Mouse (Mus musculus) hindbrain, embryonic 14.5 days (tissue): ENCODE measurements at regions not wholly inside any gene's neighbourhood (a gene's known extent, or its start where the extent isn't known, plus 50 kb on each side); places are given as distances from the start of the nearest gene placed in this dataset.
A peak's percentile ranks its signal among the peaks of the same experiment; 100 is the strongest.

Experiments
- ATAC-seq: fragments of 200-750 bp; cut with Nextera tagmentation; 2 replicates; pipeline ENCODE4 v1.8.0; 2017; ENCODE audit warnings: moderate number of reproducible peaks, mild to moderate bottlenecking, moderate TSS enrichment, moderate library complexity; ENCODE audit not compliant: low FRiP score
- DNase-seq: peaks from one replicate; pipeline ENCODE4 v3.0.0-alpha.2; 2015; ENCODE audit warnings: low spot score
- H3K27ac ChIP-seq: fragments of 300-500 bp; sonication (generic); 2 replicates; pipeline ENCODE4 v1.5.1; 2014; ENCODE audit warnings: mild to moderate bottlenecking, moderate library complexity
- H3K27me3 ChIP-seq: fragments of 300-500 bp; sonication (generic); 2 replicates; pipeline ENCODE4 v1.6.1; 2014; ENCODE audit warnings: mild to moderate bottlenecking, low read length, mixed read lengths; ENCODE audit not compliant: control insufficient read depth, insufficient read depth
- H3K36me3 ChIP-seq: fragments of 300-500 bp; sonication (generic); replicated peaks from 2 replicates; pipeline ENCODE4 v1.6.1; 2014; ENCODE audit not compliant: control insufficient read depth, insufficient read depth
- H3K4me1 ChIP-seq: fragments of 300-500 bp; sonication (generic); replicated peaks from 2 replicates; pipeline ENCODE4 v1.6.1; 2014; ENCODE audit warnings: antibody characterized with exemption, low read length, mixed read lengths; ENCODE audit not compliant: control insufficient read depth, insufficient read depth
- H3K4me2 ChIP-seq: fragments of 300-500 bp; sonication (generic); replicated peaks from 2 replicates; pipeline ENCODE4 v1.6.1; 2014; ENCODE audit warnings: mild to moderate bottlenecking, moderate library complexity
- H3K4me3 ChIP-seq: fragments of 300-500 bp; sonication (generic); replicated peaks from 2 replicates; pipeline ENCODE4 v1.5.1; 2014; ENCODE audit warnings: mild to moderate bottlenecking, low read length
- H3K9ac ChIP-seq: fragments of 300-500 bp; sonication (generic); 2 replicates; pipeline ENCODE4 v1.6.1; 2014
- H3K9me3 ChIP-seq: fragments of 300-500 bp; sonication (generic); 2 replicates; pipeline ENCODE4 v1.6.1; 2016; ENCODE audit warnings: low read length; ENCODE audit not compliant: control insufficient read depth
- WGBS: fragments of 180-500 bp; shearing (Covaris S2); extraction: QIAGEN DNeasy Blood & Tissue Kit; methylation state at CpG from one replicate; pipeline ENCODE4 v1.1.7; 2014; 5-methylcytosine and 5-hydroxymethylcytosine counted together

- DNase-seq = no peak
- Histone ChIP-seq H3K4me1 (peaks cover 11% of the 10 kb centered on the region; the same call in 1 of the 2 replicates), H3K4me3 (no peak overlapping the region), H3K9me3 (no peaks in the 10 kb centered on the region), H3K36me3 (no peaks in the 10 kb centered on the region), H3K4me2 (no peak overlapping the region), H3K9ac (no peak overlapping the region), H3K27me3 (no peaks in the 10 kb centered on the region), H3K27ac (no peak overlapping the region)
- 95% methylated on average over 2 of the region's 2 CpGs for WGBS
- no peak for ATAC-seq
Measured at GRCm38 (mm10) chr2:170250680-170251079, 102.8 kb upstream of the Zfp217 start.

DNA sequence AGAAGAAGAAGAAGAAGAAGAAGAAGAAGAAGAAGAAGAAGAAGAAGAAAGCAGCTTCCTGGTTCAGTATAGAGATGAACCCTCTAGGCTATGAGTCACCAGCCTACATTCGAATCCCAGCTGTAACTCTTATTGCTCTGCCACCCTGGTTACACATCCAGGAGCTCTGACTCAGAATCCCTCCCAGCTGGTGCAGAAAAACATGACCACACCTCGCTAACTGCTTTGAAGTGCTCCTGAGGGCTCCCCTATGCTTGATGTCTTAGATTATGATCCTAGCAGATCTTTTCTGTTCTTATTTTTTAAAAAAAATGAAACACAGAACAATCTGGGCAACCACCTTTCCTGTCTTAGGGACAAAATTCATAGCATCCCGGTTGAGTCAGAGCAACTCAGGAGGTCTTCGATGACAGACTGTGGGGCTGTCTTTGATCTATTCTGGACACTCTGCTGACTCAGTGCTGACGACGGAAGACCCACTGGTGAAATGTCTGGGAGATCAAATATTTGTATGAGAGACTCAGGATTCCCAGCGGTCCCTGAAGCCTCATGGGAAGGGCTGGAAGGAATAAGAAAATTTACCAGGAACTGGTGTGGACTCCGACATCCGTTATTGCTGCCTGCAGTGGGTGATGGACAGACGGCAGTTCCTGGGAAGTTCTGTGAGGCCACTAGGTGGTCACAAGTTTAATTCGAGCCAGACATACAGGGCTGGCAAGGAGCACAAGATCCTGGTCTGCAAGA is 100.0 kb upstream of the Zfp217 start:
- Histone ChIP-seq H3K4me1 (peaks cover 16% of the 10 kb centered on the region; the same call in 1 of the 2 replicates), H3K27ac (no peak overlapping the region), H3K9ac (no peak overlapping the region), H3K4me3 (no peak overlapping the region), H3K36me3 (no peaks in the 10 kb centered on the region), H3K4me2 (no peak overlapping the region), H3K9me3 (no peaks in the 10 kb centered on the region), H3K27me3 (no peaks in the 10 kb centered on the region)
- ATAC-seq (no peak), DNase-seq (no peak)
- 76% methylated on average over 11 of the region's 11 CpGs for WGBS

GRCm38 (mm10) chr2:170245637-170246341 is 97.9 kb upstream of the Zfp217 start:
- no peak overlapping the region for H3K4me2 ChIP-seq
- no peak overlapping the region for H3K4me3 ChIP-seq
- H3K27me3 ChIP-seq = no peaks in the 10 kb centered on the region
- 0 out of 2 replicates have a peak overlapping the region, but pooled peaks have one; percentile 17 for H3K27ac ChIP-seq
- H3K9ac ChIP-seq = no peak overlapping the region
- H3K4me1 ChIP-seq = peaks cover 16% of the 10 kb centered on the region; the same call in 1 of the 2 replicates
- WGBS = 8% methylated on average over 12 of the region's 12 CpGs
- H3K36me3 ChIP-seq = no peaks in the 10 kb centered on the region
- DNase-seq = no peak
- ATAC-seq = no peak
- H3K9me3 ChIP-seq = no peaks in the 10 kb centered on the region

DNA sequence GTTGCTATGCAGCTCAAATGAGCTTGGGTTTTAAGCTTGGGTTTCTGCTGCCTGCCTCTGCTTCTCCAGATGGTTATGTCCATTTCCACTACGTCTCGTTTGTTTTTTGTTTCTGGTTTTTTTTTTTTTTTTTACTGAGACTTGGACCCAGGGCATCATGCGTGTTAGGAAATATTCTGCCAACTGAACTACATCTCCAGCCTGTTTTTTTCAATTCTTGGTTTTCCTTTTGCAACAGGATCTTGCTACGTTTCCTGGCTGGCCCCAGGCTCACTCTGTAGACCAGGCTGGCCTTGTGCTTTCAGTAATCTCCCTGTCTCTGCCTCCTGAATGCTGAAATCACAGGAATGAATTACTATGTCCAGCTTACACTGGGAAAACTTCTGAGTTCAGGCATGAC is 96.2 kb upstream of the Zfp217 start:
- Histone ChIP-seq H3K4me3 (no peak overlapping the region), H3K27ac (no peak overlapping the region), H3K4me1 (peaks cover 16% of the 10 kb centered on the region; the same call in 1 of the 2 replicates), H3K9ac (no peak overlapping the region), H3K27me3 (no peaks in the 10 kb centered on the region), H3K36me3 (no peaks in the 10 kb centered on the region), H3K9me3 (no peaks in the 10 kb centered on the region), H3K4me2 (no peak overlapping the region)
- no peak for DNase-seq
- 85% methylated on average over 4 of the region's 4 CpGs for WGBS
- ATAC-seq = no peak

- Histone ChIP-seq H3K4me3 (no peak overlapping the region), H3K9me3 (no peaks in the 10 kb centered on the region), H3K4me1 (no peaks in the 10 kb centered on the region), H3K9ac (no peak overlapping the region), H3K36me3 (no peaks in the 10 kb centered on the region), H3K27ac (no peak overlapping the region), H3K27me3 (no peaks in the 10 kb centered on the region), H3K4me2 (no peak overlapping the region)
- DNase-seq (no peak), ATAC-seq (no peak)
- WGBS = 75% methylated on average over 1 of the region's 1 CpGs
Measured at GRCm38 (mm10) chr2:170237959-170238358, 90.1 kb upstream of the Zfp217 start.

GRCm38 (mm10) chr2:170233426-170233825 is 85.5 kb upstream of the Zfp217 start:
- Histone ChIP-seq H3K27me3 (no peaks in the 10 kb centered on the region), H3K27ac (no peak overlapping the region), H3K36me3 (no peaks in the 10 kb centered on the region), H3K4me3 (no peak overlapping the region), H3K4me1 (no peaks in the 10 kb centered on the region), H3K9ac (no peak overlapping the region), H3K4me2 (no peak overlapping the region), H3K9me3 (no peaks in the 10 kb centered on the region)
- DNase-seq = no peak
- WGBS = 81% methylated on average over 4 of the region's 4 CpGs
- no peak for ATAC-seq

- DNase-seq (no peak), ATAC-seq (no peak; the same call in 1 of the 2 replicates)
- Histone ChIP-seq H3K9ac (no peak overlapping the region), H3K4me2 (no peak overlapping the region), H3K9me3 (no peaks in the 10 kb centered on the region), H3K27me3 (no peaks in the 10 kb centered on the region), H3K4me3 (no peak overlapping the region), H3K36me3 (no peaks in the 10 kb centered on the region), H3K27ac (no peak overlapping the region), H3K4me1 (no peaks in the 10 kb centered on the region)
- WGBS = 87% methylated on average over 8 of the region's 8 CpGs
Measured at GRCm38 (mm10) chr2:170229461-170230080, 81.7 kb upstream of the Zfp217 start.

DNA sequence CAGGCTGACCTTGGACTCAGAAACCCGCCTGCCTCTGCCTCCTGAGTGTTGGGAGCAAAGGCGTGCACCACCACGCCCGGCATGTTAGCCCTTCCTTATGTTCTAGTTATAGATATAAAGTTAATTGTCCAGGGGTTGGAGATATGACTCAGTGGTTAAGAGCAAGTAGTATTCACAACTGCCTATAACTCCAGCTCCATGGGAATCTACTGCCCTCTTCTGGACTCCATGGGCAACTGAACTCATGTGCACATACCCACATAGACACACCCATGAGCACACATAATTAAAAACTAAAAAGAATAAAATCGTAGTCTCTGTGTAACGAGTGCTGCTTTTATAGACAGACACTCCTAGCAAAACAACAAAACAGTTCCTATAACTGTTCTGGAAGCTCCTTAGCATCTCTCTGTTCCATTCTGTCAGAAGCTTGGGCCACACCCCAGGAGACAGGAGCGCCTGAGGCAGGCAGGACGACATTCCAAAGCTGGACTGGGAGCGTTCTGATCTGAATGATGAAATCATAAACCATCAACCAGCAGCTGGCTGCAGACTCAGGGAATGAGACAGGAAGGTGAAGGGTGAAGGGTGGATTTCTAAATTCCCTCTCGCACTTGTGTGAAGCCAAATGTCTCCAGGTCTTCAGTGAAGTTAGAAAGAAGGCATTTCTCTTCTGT is 80.6 kb upstream of the Zfp217 start:
- 96% methylated on average over 10 of the region's 10 CpGs for WGBS
- Histone ChIP-seq H3K9ac (no peak overlapping the region), H3K4me1 (no peaks in the 10 kb centered on the region), H3K4me3 (no peak overlapping the region), H3K36me3 (no peaks in the 10 kb centered on the region), H3K4me2 (no peak overlapping the region), H3K27me3 (no peaks in the 10 kb centered on the region), H3K27ac (no peak overlapping the region), H3K9me3 (no peaks in the 10 kb centered on the region)
- no peak for DNase-seq
- ATAC-seq = no peak

DNA sequence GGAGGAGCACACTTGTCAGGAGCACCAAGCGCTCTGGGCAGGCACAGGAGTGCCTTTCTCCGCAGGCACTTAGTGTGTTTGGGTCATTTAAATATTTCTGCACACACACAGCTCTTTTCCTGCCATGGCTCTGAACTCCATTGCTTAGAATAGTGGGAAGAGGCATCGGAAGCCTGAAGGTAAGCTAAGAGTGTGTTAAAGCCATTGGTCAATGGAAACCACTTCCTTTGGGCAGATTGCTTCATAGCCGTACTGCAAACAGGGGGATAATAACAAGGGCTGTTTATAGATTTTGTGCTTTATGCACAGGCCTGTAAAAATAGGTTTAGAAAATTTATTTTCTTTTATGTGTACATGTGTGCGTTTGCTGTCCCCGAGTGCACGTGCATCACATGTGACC is 76.0 kb upstream of the Zfp217 start:
- no peak overlapping the region for H3K4me2 ChIP-seq
- H3K4me3 ChIP-seq = no peak overlapping the region
- ATAC-seq (no peak), DNase-seq (no peak)
- H3K9me3 ChIP-seq = no peaks in the 10 kb centered on the region
- WGBS = 81% methylated on average over 7 of the region's 7 CpGs
- peaks cover 38% of the 10 kb centered on the region for H3K4me1 ChIP-seq
- H3K9ac ChIP-seq = no peak overlapping the region
- no peaks in the 10 kb centered on the region for H3K27me3 ChIP-seq
- no peaks in the 10 kb centered on the region for H3K36me3 ChIP-seq
- no peak overlapping the region for H3K27ac ChIP-seq
